ENCODE assay signal across 13 mouse cellular contexts in genomic region chr4:88756581-88757513, GRCm38 (mm10). TPM values are rescaled to one million over a fixed set of nuclear protein-coding genes. Genes with fewer than 3 reads are reported as not detected.
A peak's percentile ranks its signal among the peaks of the same experiment; 100 is the strongest.
DNase-seq lines count a peak whose midpoint lies in the region; ATAC-seq and TF ChIP-seq lines count a peak whose summit lies in the region.
"Not testable (repeated sequence)": the region's sequence is repeated elsewhere in the genome, so short reads cannot be mapped to it uniquely, and the experiment has no call there.
"Had no signal": no experiment of that assay in that cellular context is flagged by ENCODE, and none has a peak within 500 bp of the region (broad histone marks: within the 10 kb centered on the region; RNA-seq: fewer than 3 reads in every experiment).

No protein-coding gene starts in this region.

- not testable (repeated sequence) for ATAC-seq in forebrain, embryonic 16.5 days; kidney, embryonic 15.5 days (replicated peaks; ENCODE audit: low FRiP score); liver, embryonic 16.5 days (ENCODE audit: low read depth); midbrain, postnatal 0 days (ENCODE audit: low FRiP score); stomach, embryonic 16.5 days (ENCODE audit: insufficient read depth, low FRiP score)

- not testable (repeated sequence) for H3K4me3 ChIP-seq in MEL (ENCODE audit: control insufficient read depth in 1 of 2, insufficient read depth in 1 of 2, low read depth in 2 of 2, low read length in 2 of 2)
- peak overlapping the region; percentile 54 for H3K4me3 ChIP-seq in cortical plate, adult 2 months (ENCODE audit: insufficient read depth, low read length)
- H3K4me3 ChIP-seq in forebrain, embryonic 16.5 days (replicated peaks; ENCODE audit: low read length): peak overlapping the region; percentile 48
- H3K4me3 ChIP-seq in hindbrain, embryonic 10.5 days: peak overlapping the region; percentile 60
- peak overlapping the region; percentile 56 for H3K4me3 ChIP-seq in kidney, embryonic 15.5 days (replicated peaks)
- H3K4me3 ChIP-seq in liver, embryonic 16.5 days (ENCODE audit: low read depth, low read length): peak overlapping the region; percentile 66
- H3K4me3 ChIP-seq in midbrain, postnatal 0 days (ENCODE audit: low read depth, low read length): peak overlapping the region; percentile 37
- H3K4me3 ChIP-seq in stomach, embryonic 16.5 days (replicated peaks; ENCODE audit: low read length): peak overlapping the region; percentile 59

- not testable (repeated sequence) for TF ChIP-seq CTCF in MEL (IDR thresholded peaks at IDR 0.05 in 2 of 3, conservative IDR thresholded peaks at IDR 0.05 in 1 of 3; ENCODE audit: control insufficient read depth in 1 of 3, insufficient read depth in 1 of 3, low read depth in 2 of 3, low read length in 3 of 3, poor library complexity in 1 of 3, severe bottlenecking in 1 of 3); cortical plate, adult 2 months (IDR thresholded peaks at IDR 0.05; ENCODE audit: extremely low read depth, insufficient read depth, low read length); midbrain, postnatal 0 days (IDR thresholded peaks at IDR 0.05)

- H3K9me3 ChIP-seq in MEL (replicated peaks; ENCODE audit: insufficient read depth, low read length); forebrain, embryonic 16.5 days (ENCODE audit: control insufficient read depth, low read length); hindbrain, embryonic 10.5 days; kidney, embryonic 15.5 days (replicated peaks); liver, embryonic 16.5 days (replicated peaks; ENCODE audit: control insufficient read depth, low read length); midbrain, postnatal 0 days (ENCODE audit: low read length); stomach, embryonic 16.5 days (replicated peaks; ENCODE audit: control insufficient read depth, low read length): not testable (repeated sequence)

- WGBS in forebrain, embryonic 16.5 days: 11% methylated on average over 28 of the region's 31 CpGs
- WGBS in hindbrain, embryonic 10.5 days: 13% methylated on average over 29 of the region's 31 CpGs
- WGBS in kidney, embryonic 15.5 days: 8% methylated on average over 29 of the region's 31 CpGs
- WGBS in liver, embryonic 16.5 days (ENCODE audit: insufficient replicate concordance): 10% methylated on average over 28 of the region's 31 CpGs
- 10% methylated on average over 28 of the region's 31 CpGs for WGBS in midbrain, postnatal 0 days
- WGBS in stomach, embryonic 16.5 days: 11% methylated on average over 28 of the region's 31 CpGs

- H3K4me1 ChIP-seq in MEL (ENCODE audit: control insufficient read depth in 1 of 2, insufficient read depth in 2 of 2, low read length in 2 of 2); cortical plate, adult 2 months (ENCODE audit: control insufficient read depth, insufficient read depth, low read length); forebrain, embryonic 16.5 days (replicated peaks; ENCODE audit: control insufficient read depth, insufficient read depth, low read length); hindbrain, embryonic 10.5 days (replicated peaks); kidney, embryonic 15.5 days; liver, embryonic 16.5 days (ENCODE audit: control insufficient read depth, low read depth, low read length); midbrain, postnatal 0 days (ENCODE audit: insufficient read depth, low read length); stomach, embryonic 16.5 days (ENCODE audit: control insufficient read depth, insufficient read depth, low read length): not testable (repeated sequence)

- H3K27me3 ChIP-seq in MEL (ENCODE audit: control insufficient read depth in 1 of 2, insufficient read depth in 2 of 2, low read length in 2 of 2); forebrain, embryonic 16.5 days (replicated peaks; ENCODE audit: control insufficient read depth, insufficient read depth, low read length); hindbrain, embryonic 10.5 days (ENCODE audit: insufficient read depth, poor library complexity, severe bottlenecking); kidney, embryonic 15.5 days; liver, embryonic 16.5 days (ENCODE audit: control insufficient read depth, insufficient read depth, low read depth, low read length); midbrain, postnatal 0 days (ENCODE audit: insufficient read depth, low read length); stomach, embryonic 16.5 days (ENCODE audit: control insufficient read depth, insufficient read depth, low read length): not testable (repeated sequence)

- H3K79me2 ChIP-seq in MEL (ENCODE audit: control insufficient read depth, insufficient read depth, low read length, poor library complexity): not testable (repeated sequence)

- not testable (repeated sequence) for H3K9ac ChIP-seq in MEL (ENCODE audit: control insufficient read depth, low read depth, low read length, poor library complexity, severe bottlenecking)
- H3K9ac ChIP-seq in forebrain, embryonic 16.5 days (replicated peaks; ENCODE audit: low read depth, low read length): peak overlapping the region; percentile 57
- H3K9ac ChIP-seq in kidney, embryonic 15.5 days: peak overlapping the region; percentile 66
- H3K9ac ChIP-seq in liver, embryonic 16.5 days (ENCODE audit: low read depth, low read length): peak overlapping the region; percentile 65
- H3K9ac ChIP-seq in midbrain, postnatal 0 days (replicated peaks; ENCODE audit: low read length, poor library complexity, severe bottlenecking): 0 out of 2 replicates have a peak overlapping the region, but pooled peaks have one; percentile 29
- peak overlapping the region; percentile 78 for H3K9ac ChIP-seq in stomach, embryonic 16.5 days (ENCODE audit: low read length)

- peak overlapping the region; percentile 86 for H3K4me2 ChIP-seq in forebrain, embryonic 16.5 days (ENCODE audit: low read length)
- H3K4me2 ChIP-seq in kidney, embryonic 15.5 days: peak overlapping the region; percentile 83
- H3K4me2 ChIP-seq in liver, embryonic 16.5 days (ENCODE audit: low read depth, low read length): peak overlapping the region; percentile 84
- H3K4me2 ChIP-seq in midbrain, postnatal 0 days (ENCODE audit: low read depth, low read length, poor library complexity, severe bottlenecking): peak overlapping the region; percentile 65
- peak overlapping the region; percentile 64 for H3K4me2 ChIP-seq in stomach, embryonic 16.5 days (ENCODE audit: low read depth, low read length)

- DNase-seq in MEL (ENCODE audit: low read depth, low spot score): peak; percentile 75
- DNase-seq in hindbrain, embryonic 10.5 days (ENCODE audit: low spot score): peak; percentile 60
- not testable (repeated sequence) for DNase-seq in midbrain, postnatal 0 days (ENCODE audit: low spot score)

- not testable (repeated sequence) for H3K36me3 ChIP-seq in MEL (ENCODE audit: control insufficient read depth in 1 of 2, insufficient read depth in 2 of 2, low read length in 2 of 2); forebrain, embryonic 16.5 days (ENCODE audit: control insufficient read depth, insufficient read depth); hindbrain, embryonic 10.5 days; kidney, embryonic 15.5 days; liver, embryonic 16.5 days (ENCODE audit: control insufficient read depth, insufficient read depth); midbrain, postnatal 0 days (ENCODE audit: insufficient read depth, low read length); stomach, embryonic 16.5 days (ENCODE audit: control insufficient read depth, insufficient read depth, low read length)

- TF ChIP-seq RAD21 in MEL (IDR thresholded peaks at IDR 0.05; ENCODE audit: low read depth, low read length): not testable (repeated sequence)

- TF ChIP-seq EP300 in MEL (IDR thresholded peaks at IDR 0.05; ENCODE audit: low read depth in 1 of 2, low read length in 2 of 2): not testable (repeated sequence)

- TF ChIP-seq POLR2A in MEL (IDR thresholded peaks at IDR 0.05; ENCODE audit: control insufficient read depth in 1 of 2, insufficient read depth in 1 of 2, low read depth in 1 of 2, low read length in 2 of 2, poor library complexity in 1 of 2); cortical plate, adult 2 months (IDR thresholded peaks at IDR 0.05; ENCODE audit: extremely low read depth, insufficient read depth, low read length): not testable (repeated sequence)

- H3K27ac ChIP-seq in MEL (ENCODE audit: control insufficient read depth, low read depth, low read length); cortical plate, adult 2 months (ENCODE audit: insufficient read depth, low read length); midbrain, postnatal 0 days (ENCODE audit: low read depth, low read length): not testable (repeated sequence)
- H3K27ac ChIP-seq in forebrain, embryonic 16.5 days (ENCODE audit: low read length): peak overlapping the region; percentile 67; the same call in 1 of the 2 replicates
- peak overlapping the region; percentile 90 for H3K27ac ChIP-seq in hindbrain, embryonic 10.5 days
- peak overlapping the region; percentile 97 for H3K27ac ChIP-seq in kidney, embryonic 15.5 days
- peak overlapping the region; percentile 84 for H3K27ac ChIP-seq in liver, embryonic 16.5 days (ENCODE audit: low read length)
- H3K27ac ChIP-seq in stomach, embryonic 16.5 days (ENCODE audit: low read length): peak overlapping the region; percentile 97

RNA-seq across cellular contexts. Expression of gene Gm13271, which starts 2.2 kb away (rescaled TPM):
- total RNA-seq in MEL (2012; rRNA removed): not detected in 2 replicates
- polyA plus RNA-seq in MEL (2012; ENCODE audit: insufficient read depth in 1 of 2, insufficient read length in 2 of 2, low read depth in 1 of 2, low replicate concordance in 2 of 2, missing spikeins in 1 of 2): not detected
- not detected in 2 replicates for polyA plus RNA-seq in cortical plate, adult 2 months (2012; rRNA removed)
- not detected in 2 replicates for polyA plus RNA-seq in forebrain, embryonic 16.5 days (2015; fragmentation: Nextera tagmentation; extraction: Ambion mirVana)
- polyA plus RNA-seq in hindbrain, embryonic 10.5 days (2016; fragmentation: Nextera tagmentation; extraction: Ambion mirVana): not detected in 2 replicates
- polyA plus RNA-seq in kidney, embryonic 15.5 days (2015; fragmentation: Nextera tagmentation; extraction: Ambion mirVana): not detected in 2 replicates
- polyA plus RNA-seq in liver, embryonic 16.5 days (2015; fragmentation: Nextera tagmentation; extraction: Ambion mirVana): not detected in 2 replicates
- total RNA-seq in midbrain, postnatal 0 days (2014; rRNA removed): not detected in 2 replicates
- polyA plus RNA-seq in midbrain, postnatal 0 days (2015; fragmentation: Nextera tagmentation; extraction: Ambion mirVana): not detected in 2 replicates
- not detected in 2 replicates for polyA plus RNA-seq in stomach, embryonic 16.5 days (2015; fragmentation: Nextera tagmentation; extraction: Ambion mirVana)
- total RNA-seq: G1E; gastrocnemius, postnatal 14 days; left cerebral cortex, postnatal 10 days; monocyte, adult 5-6 weeks had no signal
- polyA plus RNA-seq: brain, embryonic 14.5 days; G1E had no signal

RNA-seq across cellular contexts. Expression of gene Gm13283, which starts 3.1 kb away (rescaled TPM):
- total RNA-seq in MEL (2012; rRNA removed): not detected in 2 replicates
- not detected for polyA plus RNA-seq in MEL (2012; ENCODE audit: insufficient read depth in 1 of 2, insufficient read length in 2 of 2, low read depth in 1 of 2, low replicate concordance in 2 of 2, missing spikeins in 1 of 2)
- polyA plus RNA-seq in cortical plate, adult 2 months (2012; rRNA removed): not detected in 2 replicates
- polyA plus RNA-seq in forebrain, embryonic 16.5 days (2015; fragmentation: Nextera tagmentation; extraction: Ambion mirVana): 0.16 TPM in 1 of 2 replicates, not detected in the other
- polyA plus RNA-seq in hindbrain, embryonic 10.5 days (2016; fragmentation: Nextera tagmentation; extraction: Ambion mirVana): 0.34 TPM in 1 of 2 replicates, not detected in the other
- polyA plus RNA-seq in kidney, embryonic 15.5 days (2015; fragmentation: Nextera tagmentation; extraction: Ambion mirVana): 0.30 and 0.49 TPM in 2 replicates
- 0.07 TPM in 1 of 2 replicates, not detected in the other for polyA plus RNA-seq in liver, embryonic 16.5 days (2015; fragmentation: Nextera tagmentation; extraction: Ambion mirVana)
- not detected in 2 replicates for total RNA-seq in midbrain, postnatal 0 days (2014; rRNA removed)
- not detected in 2 replicates for polyA plus RNA-seq in midbrain, postnatal 0 days (2015; fragmentation: Nextera tagmentation; extraction: Ambion mirVana)
- polyA plus RNA-seq in stomach, embryonic 16.5 days (2015; fragmentation: Nextera tagmentation; extraction: Ambion mirVana): 0.19 and 0.26 TPM in 2 replicates
- total RNA-seq: G1E; gastrocnemius, postnatal 14 days; left cerebral cortex, postnatal 10 days; monocyte, adult 5-6 weeks had no signal
- polyA plus RNA-seq: brain, embryonic 14.5 days; G1E had no signal

RNA-seq across cellular contexts. Expression of gene Gm13290, which starts 16.8 kb away (rescaled TPM):
- total RNA-seq in MEL (2012; rRNA removed): not detected in 2 replicates
- polyA plus RNA-seq in MEL (2012; ENCODE audit: insufficient read depth in 1 of 2, insufficient read length in 2 of 2, low read depth in 1 of 2, low replicate concordance in 2 of 2, missing spikeins in 1 of 2): under 1 TPM in 1 of 2 experiments, not detected in 1; 0.29 TPM
- not detected in 2 replicates for polyA plus RNA-seq in cortical plate, adult 2 months (2012; rRNA removed)
- polyA plus RNA-seq in forebrain, embryonic 16.5 days (2015; fragmentation: Nextera tagmentation; extraction: Ambion mirVana): 0.46 TPM in 1 of 2 replicates, not detected in the other
- 0.22 TPM in 1 of 2 replicates, not detected in the other for polyA plus RNA-seq in hindbrain, embryonic 10.5 days (2016; fragmentation: Nextera tagmentation; extraction: Ambion mirVana)
- 0.23 TPM in 1 of 2 replicates, not detected in the other for polyA plus RNA-seq in kidney, embryonic 15.5 days (2015; fragmentation: Nextera tagmentation; extraction: Ambion mirVana)
- polyA plus RNA-seq in liver, embryonic 16.5 days (2015; fragmentation: Nextera tagmentation; extraction: Ambion mirVana): 0.11 TPM in 1 of 2 replicates, not detected in the other
- not detected in 2 replicates for total RNA-seq in midbrain, postnatal 0 days (2014; rRNA removed)
- polyA plus RNA-seq in midbrain, postnatal 0 days (2015; fragmentation: Nextera tagmentation; extraction: Ambion mirVana): not detected in 2 replicates
- 0.59 and 0.89 TPM in 2 replicates for polyA plus RNA-seq in stomach, embryonic 16.5 days (2015; fragmentation: Nextera tagmentation; extraction: Ambion mirVana)
- total RNA-seq: G1E; gastrocnemius, postnatal 14 days; left cerebral cortex, postnatal 10 days; monocyte, adult 5-6 weeks had no signal
- polyA plus RNA-seq: brain, embryonic 14.5 days; G1E had no signal

RNA-seq across cellular contexts. Expression of gene Gm13289, which starts 19.9 kb away (rescaled TPM):
- not detected in 2 replicates for total RNA-seq in MEL (2012; rRNA removed)
- not detected for polyA plus RNA-seq in MEL (2012; ENCODE audit: insufficient read depth in 1 of 2, insufficient read length in 2 of 2, low read depth in 1 of 2, low replicate concordance in 2 of 2, missing spikeins in 1 of 2)
- not detected in 2 replicates for polyA plus RNA-seq in cortical plate, adult 2 months (2012; rRNA removed)
- polyA plus RNA-seq in forebrain, embryonic 16.5 days (2015; fragmentation: Nextera tagmentation; extraction: Ambion mirVana): not detected in 2 replicates
- polyA plus RNA-seq in hindbrain, embryonic 10.5 days (2016; fragmentation: Nextera tagmentation; extraction: Ambion mirVana): not detected in 2 replicates
- not detected in 2 replicates for polyA plus RNA-seq in kidney, embryonic 15.5 days (2015; fragmentation: Nextera tagmentation; extraction: Ambion mirVana)
- not detected in 2 replicates for polyA plus RNA-seq in liver, embryonic 16.5 days (2015; fragmentation: Nextera tagmentation; extraction: Ambion mirVana)
- not detected in 2 replicates for total RNA-seq in midbrain, postnatal 0 days (2014; rRNA removed)
- polyA plus RNA-seq in midbrain, postnatal 0 days (2015; fragmentation: Nextera tagmentation; extraction: Ambion mirVana): not detected in 2 replicates
- not detected in 2 replicates for polyA plus RNA-seq in stomach, embryonic 16.5 days (2015; fragmentation: Nextera tagmentation; extraction: Ambion mirVana)
- total RNA-seq: G1E; gastrocnemius, postnatal 14 days; left cerebral cortex, postnatal 10 days; monocyte, adult 5-6 weeks had no signal
- polyA plus RNA-seq: brain, embryonic 14.5 days; G1E had no signal

RNA-seq across cellular contexts. Expression of gene Gm13272, which starts 22.8 kb away (rescaled TPM):
- total RNA-seq in MEL (2012; rRNA removed): not detected in 2 replicates
- not detected for polyA plus RNA-seq in MEL (2012; ENCODE audit: insufficient read depth in 1 of 2, insufficient read length in 2 of 2, low read depth in 1 of 2, low replicate concordance in 2 of 2, missing spikeins in 1 of 2)
- polyA plus RNA-seq in cortical plate, adult 2 months (2012; rRNA removed): not detected in 2 replicates
- not detected in 2 replicates for polyA plus RNA-seq in forebrain, embryonic 16.5 days (2015; fragmentation: Nextera tagmentation; extraction: Ambion mirVana)
- not detected in 2 replicates for polyA plus RNA-seq in hindbrain, embryonic 10.5 days (2016; fragmentation: Nextera tagmentation; extraction: Ambion mirVana)
- 0.40 TPM in 1 of 2 replicates, not detected in the other for polyA plus RNA-seq in kidney, embryonic 15.5 days (2015; fragmentation: Nextera tagmentation; extraction: Ambion mirVana)
- not detected in 2 replicates for polyA plus RNA-seq in liver, embryonic 16.5 days (2015; fragmentation: Nextera tagmentation; extraction: Ambion mirVana)
- not detected in 2 replicates for total RNA-seq in midbrain, postnatal 0 days (2014; rRNA removed)
- polyA plus RNA-seq in midbrain, postnatal 0 days (2015; fragmentation: Nextera tagmentation; extraction: Ambion mirVana): not detected in 2 replicates
- 0.28 TPM in 1 of 2 replicates, not detected in the other for polyA plus RNA-seq in stomach, embryonic 16.5 days (2015; fragmentation: Nextera tagmentation; extraction: Ambion mirVana)
- total RNA-seq: G1E; gastrocnemius, postnatal 14 days; left cerebral cortex, postnatal 10 days; monocyte, adult 5-6 weeks had no signal
- polyA plus RNA-seq: brain, embryonic 14.5 days; G1E had no signal
